Mouse (Mus musculus) CH12.LX (cell line): ENCODE data around the gene Dusp23.

ENCODE experiments used
- CHD2 ChIP-seq: IDR thresholded peaks from 2 replicates; pipeline ENCODE4 v1.6.1; 2011; ENCODE audit warnings: low read length, improper control_type of control experiment
- CTCF ChIP-seq, 2 experiments: IDR thresholded peaks in 1 of 2; conservative IDR thresholded peaks in 1 of 2; 2 replicates each; pipeline ENCODE4 v1.5.1; 2011 to 2012; ENCODE audit warnings: low read depth in 2 of 2, low read length in 2 of 2, improper control_type of control experiment in 1 of 2, inconsistent platforms in 1 of 2, mild to moderate bottlenecking in 1 of 2, moderate library complexity in 1 of 2
- E2F4 ChIP-seq: IDR thresholded peaks from 2 replicates; pipeline ENCODE4 v1.6.1; 2011; ENCODE audit warnings: low read depth, low read length, improper control_type of control experiment; ENCODE audit not compliant: insufficient replicate concordance
- EP300 ChIP-seq: IDR thresholded peaks from 2 replicates; pipeline ENCODE4 v1.6.1; 2011; ENCODE audit warnings: low read length, improper control_type of control experiment
- NELFE ChIP-seq: IDR thresholded peaks from 2 replicates; pipeline ENCODE4 v1.6.1; 2011; ENCODE audit warnings: low read depth, low read length, improper control_type of control experiment
- POLR2A ChIP-seq: IDR thresholded peaks from 2 replicates; pipeline ENCODE4 v1.6.1; 2011; ENCODE audit warnings: low read depth, mild to moderate bottlenecking, improper control_type of control experiment, low read length
- RAD21 ChIP-seq: IDR thresholded peaks from 2 replicates; pipeline ENCODE4 v1.6.1; 2011; ENCODE audit warnings: low read depth, mild to moderate bottlenecking, low read length, improper control_type of control experiment, moderate library complexity
- USF1 ChIP-seq: IDR thresholded peaks from 2 replicates; pipeline ENCODE4 v1.6.1; 2014; ENCODE audit warnings: low read depth, mild to moderate bottlenecking, inconsistent platforms, low read length, improper control_type of control experiment
- ZC3H11A ChIP-seq: IDR thresholded peaks from 2 replicates; pipeline ENCODE4 v1.6.1; 2012; ENCODE audit warnings: low read depth, mild to moderate bottlenecking, inconsistent platforms, low read length, improper control_type of control experiment
- ZNF384 ChIP-seq: IDR thresholded peaks from 2 replicates; pipeline ENCODE4 v1.6.1; 2012; ENCODE audit warnings: low read depth, low read length, improper control_type of control experiment, inconsistent platforms

- TF ChIP-seq POLR2A = no peak
- no peak for TF ChIP-seq CTCF (conservative IDR thresholded peaks at IDR 0.05 in 1 of 2, IDR thresholded peaks at IDR 0.05 in 1 of 2; ENCODE audit: low read depth in 2 of 2, low read length in 2 of 2)
- no peak for TF ChIP-seq ZNF384
- TF ChIP-seq CHD2 = no peak
- no peak for TF ChIP-seq RAD21
- TF ChIP-seq NELFE = no peak
- no peak for TF ChIP-seq E2F4
- TF ChIP-seq USF1 = no peak
- TF ChIP-seq EP300 = no peak
- no peak for TF ChIP-seq ZC3H11A
Measured at GRCm38 (mm10) chr1:172616537-172617300, 16.0 kb downstream of the Dusp23 start.
